Mouse (Mus musculus) lung, adult 2 months (tissue): ENCODE measurements around the gene Tm7sf3.

Experiments used
- CTCF ChIP-seq: fragments of 200-500 bp; IDR thresholded peaks from 2 replicates; pipeline ENCODE4 v1.5.1; 2011; ENCODE audit warnings: mild to moderate bottlenecking, low read length, control low read depth; ENCODE audit not compliant: insufficient read depth
- POLR2A ChIP-seq: fragments of 200-500 bp; IDR thresholded peaks from 2 replicates; pipeline ENCODE4 v1.6.1; 2011; ENCODE audit warnings: low read depth, mild to moderate bottlenecking, control low read depth, low read length, borderline replicate concordance; ENCODE audit errors: extremely low read depth

DNA sequence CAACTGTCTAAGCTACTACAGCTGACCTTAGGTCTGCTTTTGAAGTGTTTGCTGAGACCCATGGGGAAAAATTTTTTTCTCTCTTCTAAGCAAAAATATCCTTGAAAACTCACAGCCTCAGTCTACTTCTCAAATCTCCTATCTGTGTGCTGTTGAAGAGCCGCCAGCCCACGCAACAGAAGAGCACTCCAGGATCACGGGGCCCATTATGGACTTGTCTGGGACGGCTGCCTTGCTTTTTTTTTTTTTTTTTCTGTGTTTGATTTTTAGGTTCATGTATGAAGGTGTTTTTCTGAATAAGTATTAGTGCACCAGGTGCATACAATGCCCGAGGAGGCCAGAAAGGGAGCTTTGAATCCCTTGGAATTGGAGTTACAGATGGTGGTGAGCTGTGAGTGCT lies 6.1 kb downstream of the Tm7sf3 start:
- TF ChIP-seq CTCF (no peak), POLR2A (no peak)
